Mouse (Mus musculus) right cerebral cortex, adult 2 months (tissue): ENCODE measurements around the gene Dse.

Experiments
- DNase-seq, 2 experiments: peaks; one replicate each; pipeline ENCODE4 v3.0.0; 2021 to 2022; ENCODE audit warnings: low spot score in 2 of 2

Dse gene

GRCm38 (mm10) chr10:34128391-34128790 lies 79.1 kb downstream of the Dse start:
- DNase-seq, result no peak

DNA sequence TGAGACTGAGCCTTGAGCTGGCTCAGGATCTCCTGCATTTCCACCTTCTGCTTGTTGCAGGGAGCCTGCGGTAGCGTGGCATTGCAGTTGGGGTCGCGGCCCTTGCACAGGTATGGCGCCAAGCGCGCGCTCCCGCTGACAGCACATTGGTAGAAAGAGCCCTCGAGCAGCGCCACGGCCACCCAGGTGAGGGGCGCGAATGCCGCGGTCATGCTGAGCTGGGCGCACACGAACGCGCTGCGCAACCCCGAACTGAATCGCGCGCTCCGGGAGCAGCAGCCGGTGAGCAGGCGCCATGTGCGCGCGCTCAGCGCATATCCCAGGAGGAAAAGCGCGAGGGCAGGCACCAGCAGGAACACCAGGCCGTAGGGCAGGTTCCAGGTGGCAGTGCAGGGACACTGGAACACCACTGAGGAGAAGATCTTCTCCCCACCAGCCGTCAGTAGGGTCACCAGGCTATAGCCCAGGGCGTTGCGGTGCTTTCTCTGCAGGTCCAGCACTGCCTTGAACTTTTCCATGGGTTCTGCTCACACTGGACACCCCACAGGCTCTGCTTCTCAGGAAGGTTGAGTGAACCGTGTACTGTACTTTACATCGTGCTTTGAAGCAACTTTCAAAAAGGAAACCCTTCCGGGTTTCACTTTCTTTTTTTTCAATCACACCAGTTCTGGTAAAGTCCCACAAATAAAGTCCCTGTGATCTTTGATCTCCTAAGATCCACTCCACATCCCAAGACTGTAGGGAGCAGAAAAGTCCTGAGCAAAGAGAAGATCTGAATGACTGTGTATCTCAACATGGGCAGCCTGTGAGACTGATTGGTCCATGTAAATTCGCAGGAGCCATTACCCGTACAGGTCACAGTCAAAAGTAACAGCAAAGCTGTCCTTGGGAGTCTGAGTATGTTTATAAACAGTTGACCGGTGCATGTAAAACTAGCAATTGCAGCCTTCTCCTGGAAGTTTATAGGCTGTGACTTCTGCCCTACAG lies 79.8 kb downstream of the Dse start, which contains the start of gene Calhm6:
TSS of gene Calhm6 (minus strand) at position 593 of the 987 bp plus-strand sequence.
- peak; percentile 38 to 59 for DNase-seq

DNA sequence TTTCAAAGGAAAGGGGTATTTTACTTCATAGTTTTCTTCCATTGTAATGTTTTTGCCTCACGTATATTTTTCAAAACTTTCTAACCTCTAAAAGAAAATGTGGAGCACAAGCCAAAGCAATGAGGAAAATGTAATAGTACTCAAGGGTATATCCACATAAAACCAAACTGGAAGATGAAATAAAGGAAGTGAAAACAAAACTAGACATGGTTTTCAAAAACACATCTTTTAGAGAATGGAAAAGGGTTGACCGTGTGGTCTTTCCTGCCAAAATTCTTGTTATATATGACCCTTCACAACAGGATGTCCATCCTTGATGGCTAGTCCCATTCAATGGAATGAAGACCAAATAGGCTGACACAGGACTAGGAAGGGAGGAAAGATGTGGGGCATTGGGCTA lies 89.1 kb downstream of the Dse start:
- DNase-seq, result no peak

DNA sequence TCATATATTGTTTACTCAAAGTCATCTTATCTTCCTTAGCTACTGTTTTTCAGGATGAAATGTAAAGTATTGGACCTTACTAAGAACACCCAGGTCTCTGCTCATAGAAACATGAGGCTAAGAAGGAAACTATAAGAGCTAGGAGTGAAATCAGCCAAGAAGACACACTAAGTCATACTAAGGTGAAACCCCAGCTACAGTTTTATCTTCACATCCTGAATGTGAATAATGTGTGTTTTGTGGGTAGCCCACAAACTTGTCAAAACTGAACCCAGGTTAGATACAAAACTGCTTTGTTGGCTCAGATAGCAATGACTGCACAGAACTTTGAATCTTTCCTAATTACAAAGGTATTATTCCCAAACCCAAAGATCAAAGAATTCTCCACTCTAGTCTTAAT lies 89.7 kb downstream of the Dse start:
- DNase-seq, result no peak

DNA sequence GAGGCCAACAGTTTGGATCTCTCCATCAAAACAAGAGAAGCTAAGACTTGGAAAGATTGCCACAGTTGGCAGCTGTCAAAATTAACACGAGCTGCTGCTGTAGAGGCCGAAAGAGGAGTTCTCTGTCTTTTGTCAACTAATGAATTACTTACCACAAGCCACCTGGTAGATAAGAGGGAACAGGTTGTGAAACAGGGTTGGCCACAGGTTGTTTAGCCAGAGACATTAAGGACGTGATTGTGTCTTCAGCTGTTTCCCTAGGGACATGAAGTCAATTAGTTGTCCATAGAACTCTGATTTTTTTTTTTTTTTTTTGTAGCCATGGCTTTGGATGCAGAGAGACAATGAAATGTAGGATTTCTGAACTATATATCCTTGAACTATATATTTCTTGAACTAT lies 90.4 kb downstream of the Dse start:
- no peak for DNase-seq

DNA sequence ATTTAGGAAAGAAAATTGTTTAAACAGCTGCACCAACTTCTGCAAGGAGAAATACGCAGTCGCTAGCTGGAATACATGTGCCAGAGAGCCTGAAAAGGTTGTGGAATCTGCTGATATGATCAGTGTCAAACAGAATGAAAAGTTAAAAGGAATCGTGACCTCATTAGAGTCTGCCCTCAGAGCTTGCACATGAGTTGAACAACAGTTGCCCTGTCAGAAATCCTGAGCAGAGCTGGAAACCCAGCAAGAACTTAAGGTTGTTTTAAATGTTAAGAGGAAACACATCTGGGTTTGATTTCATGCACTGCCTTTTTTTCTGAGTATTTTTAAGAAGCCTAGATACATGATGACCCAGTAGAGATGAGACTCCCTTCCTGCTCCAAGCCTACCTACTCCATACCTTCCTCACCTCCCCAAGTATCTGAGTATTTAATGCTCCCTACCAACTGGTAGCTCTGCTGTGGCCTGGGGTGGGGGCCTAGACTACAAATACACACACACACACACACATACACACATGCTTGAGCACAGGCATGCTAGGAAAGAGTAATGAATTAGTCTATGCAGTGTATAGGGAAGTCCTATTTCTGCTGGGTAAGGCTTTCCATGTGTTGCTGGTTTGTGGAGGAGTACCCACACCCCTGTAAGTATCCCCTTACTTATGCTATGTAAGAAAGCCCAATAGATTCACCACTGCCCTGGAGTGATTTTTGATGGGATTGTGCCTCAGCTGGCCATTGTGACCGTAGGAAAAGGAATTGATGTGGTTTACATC lies 95.4 kb downstream of the Dse start:
- DNase-seq, result no peak

DNA sequence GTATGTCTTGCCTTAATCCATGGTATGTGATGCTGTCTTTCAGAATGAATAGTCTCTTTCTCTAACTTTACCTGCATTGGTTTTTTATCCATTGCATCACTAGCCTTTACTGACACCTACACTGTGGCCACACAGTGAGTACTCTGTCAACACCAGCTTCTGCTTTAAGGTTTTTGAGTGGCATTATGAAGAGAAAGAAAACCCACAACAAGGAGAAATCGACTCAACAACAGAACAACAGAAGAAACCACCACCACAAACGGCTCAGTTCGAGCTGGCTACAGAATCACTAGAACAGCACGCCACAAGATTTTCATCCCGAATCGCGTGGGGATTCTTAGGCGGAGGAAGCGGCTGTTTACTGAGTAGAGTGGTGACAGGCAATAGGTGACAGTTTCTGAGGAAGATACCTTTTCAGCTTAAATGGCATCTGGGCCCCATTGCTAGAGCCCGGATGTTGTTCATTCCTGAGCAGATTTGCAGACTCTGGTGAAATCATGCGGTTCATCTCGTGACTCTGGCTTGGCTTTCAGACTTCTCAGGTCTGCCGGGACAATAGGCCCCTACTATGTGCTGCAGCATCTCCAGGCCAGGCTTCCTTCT lies 96.6 kb downstream of the Dse start:
- no peak for DNase-seq
